Mouse (Mus musculus) limb, embryonic 13.5 days (tissue): ENCODE measurements at regions not wholly inside any gene's neighbourhood (a gene's known extent, or its start where the extent isn't known, plus 50 kb on each side); places are given as distances from the start of the nearest gene placed in this dataset.

Experiments
- ATAC-seq: fragments of 200-750 bp; cut with Nextera tagmentation; 2 replicates; pipeline ENCODE4 v1.8.0; 2017; ENCODE audit warnings: low read depth, moderate number of reproducible peaks, moderate TSS enrichment; ENCODE audit not compliant: low FRiP score
- H3K27ac ChIP-seq: fragments of 300-500 bp; sonication (generic); 2 replicates; pipeline ENCODE4 v1.5.1; 2015; ENCODE audit warnings: inconsistent platforms, mild to moderate bottlenecking, moderate library complexity
- H3K27me3 ChIP-seq: fragments of 300-500 bp; sonication (generic); 2 replicates; pipeline ENCODE4 v1.6.1; 2015; ENCODE audit warnings: mild to moderate bottlenecking, inconsistent platforms
- H3K36me3 ChIP-seq: fragments of 300-500 bp; sonication (generic); 2 replicates; pipeline ENCODE4 v1.6.1; 2015; ENCODE audit warnings: inconsistent platforms, mild to moderate bottlenecking, moderate library complexity
- H3K4me1 ChIP-seq: fragments of 300-500 bp; sonication (generic); 2 replicates; pipeline ENCODE4 v1.6.1; 2015; ENCODE audit warnings: inconsistent platforms
- H3K4me2 ChIP-seq: fragments of 300-500 bp; sonication (generic); replicated peaks from 2 replicates; pipeline ENCODE4 v1.6.1; 2015; ENCODE audit warnings: inconsistent platforms, mild to moderate bottlenecking, moderate library complexity
- H3K4me3 ChIP-seq: fragments of 300-500 bp; sonication (generic); 2 replicates; pipeline ENCODE4 v1.5.1; 2015; ENCODE audit warnings: moderate library complexity, mild to moderate bottlenecking, inconsistent platforms
- H3K9ac ChIP-seq: fragments of 300-500 bp; sonication (generic); 2 replicates; pipeline ENCODE4 v1.6.1; 2015; ENCODE audit warnings: mild to moderate bottlenecking, inconsistent platforms
- H3K9me3 ChIP-seq: fragments of 300-500 bp; sonication (generic); 2 replicates; pipeline ENCODE4 v1.6.1; 2016; ENCODE audit warnings: inconsistent platforms
- WGBS: fragments of 180-500 bp; shearing (Covaris S2); methylation state at CpG from one replicate; pipeline ENCODE4 v1.1.7; 2015; 5-methylcytosine and 5-hydroxymethylcytosine counted together

DNA sequence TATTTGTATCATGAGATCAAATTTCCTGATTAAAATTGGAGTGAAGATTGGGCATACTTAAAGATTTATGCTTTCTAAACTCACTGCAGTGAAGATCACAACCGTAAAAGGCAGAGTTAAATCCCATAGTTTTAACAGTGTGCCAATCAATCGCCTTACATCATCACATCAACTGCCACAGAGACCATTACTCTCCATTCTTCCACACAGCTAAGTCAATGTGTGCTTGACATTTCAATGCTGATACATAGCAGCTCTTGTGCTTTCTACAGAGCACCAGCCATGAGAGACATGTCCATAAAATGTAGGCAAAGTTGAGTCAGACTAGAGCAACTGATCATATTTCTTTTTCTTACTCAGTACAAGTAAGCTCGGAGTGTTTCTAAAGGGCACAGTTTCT is 530.9 kb upstream of the Gje1 start:
- WGBS, result 71% methylated on average over 3 of the region's 3 CpGs
- Histone ChIP-seq H3K4me3 (no peak overlapping the region), H3K9me3 (no peaks in the 10 kb centered on the region), H3K27ac (no peak overlapping the region), H3K9ac (no peak overlapping the region), H3K36me3 (no peaks in the 10 kb centered on the region), H3K27me3 (no peaks in the 10 kb centered on the region), H3K4me1 (no peaks in the 10 kb centered on the region), H3K4me2 (no peak overlapping the region)
- ATAC-seq, result no peak

DNA sequence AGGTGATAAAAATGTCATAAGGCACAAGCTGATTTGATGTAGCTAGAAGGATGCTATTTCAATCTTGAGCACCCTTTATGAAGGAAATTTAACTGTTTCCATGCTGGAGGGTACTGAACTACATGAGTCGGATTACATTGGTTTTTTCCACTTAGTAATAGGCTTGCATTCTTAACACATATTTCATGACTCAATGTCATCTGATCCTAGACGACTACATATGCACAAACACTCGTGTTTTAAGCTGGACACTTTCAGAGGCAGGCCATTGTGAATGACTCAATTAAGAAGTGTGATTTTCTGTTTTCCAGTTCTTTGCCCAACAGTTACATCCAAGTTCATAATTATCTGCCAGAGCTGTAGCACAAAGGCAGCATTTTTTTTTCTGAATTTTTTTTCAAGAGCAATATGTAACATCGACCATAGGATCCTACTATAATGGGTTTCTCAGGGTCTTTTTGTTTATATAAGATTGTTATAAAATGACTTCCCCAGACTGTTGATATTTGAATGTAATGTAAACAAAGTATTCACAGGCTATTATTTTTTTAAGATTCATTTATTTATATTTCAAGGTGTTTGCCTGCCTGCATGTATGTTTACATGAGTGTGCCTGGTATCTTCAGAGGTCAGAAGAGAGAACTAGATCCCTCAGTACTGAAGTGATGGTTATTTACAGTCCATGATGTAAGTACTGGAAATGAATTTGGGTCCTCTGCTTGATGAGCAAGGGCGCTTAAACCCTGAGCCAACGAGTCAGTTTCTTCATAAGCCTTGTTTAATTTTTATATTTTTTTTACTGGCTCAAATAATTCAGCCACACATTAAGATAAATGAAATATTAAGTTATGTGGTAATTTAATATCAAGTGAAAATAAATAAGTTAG is 526.6 kb upstream of the Gje1 start:
- Histone ChIP-seq H3K4me3 (no peak overlapping the region), H3K9me3 (no peaks in the 10 kb centered on the region), H3K36me3 (no peaks in the 10 kb centered on the region), H3K9ac (no peak overlapping the region), H3K4me1 (no peaks in the 10 kb centered on the region), H3K4me2 (no peak overlapping the region), H3K27me3 (no peaks in the 10 kb centered on the region), H3K27ac (no peak overlapping the region)
- no peak for ATAC-seq
- 56% methylated on average over 6 of the region's 6 CpGs for WGBS

DNA sequence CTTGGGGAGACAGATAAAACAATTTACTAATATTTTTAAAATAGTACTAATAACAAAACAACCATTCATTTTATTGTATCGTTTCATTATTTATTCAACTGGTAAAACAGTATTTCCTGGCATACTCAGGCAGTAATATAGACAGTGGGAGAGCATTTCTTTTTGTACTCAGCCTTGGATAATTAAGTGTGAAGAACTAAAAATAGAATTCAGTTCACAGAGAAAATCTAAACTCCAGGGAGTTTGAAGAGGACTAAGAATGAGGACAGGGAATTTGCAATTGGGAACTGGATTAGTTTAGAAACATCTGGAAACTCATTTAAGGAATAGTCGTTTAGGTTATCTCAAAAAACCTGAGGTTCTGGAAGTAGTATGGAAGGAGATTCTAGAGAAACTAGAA is 525.4 kb upstream of the Gje1 start:
- 54% methylated on average over 2 of the region's 2 CpGs for WGBS

DNA sequence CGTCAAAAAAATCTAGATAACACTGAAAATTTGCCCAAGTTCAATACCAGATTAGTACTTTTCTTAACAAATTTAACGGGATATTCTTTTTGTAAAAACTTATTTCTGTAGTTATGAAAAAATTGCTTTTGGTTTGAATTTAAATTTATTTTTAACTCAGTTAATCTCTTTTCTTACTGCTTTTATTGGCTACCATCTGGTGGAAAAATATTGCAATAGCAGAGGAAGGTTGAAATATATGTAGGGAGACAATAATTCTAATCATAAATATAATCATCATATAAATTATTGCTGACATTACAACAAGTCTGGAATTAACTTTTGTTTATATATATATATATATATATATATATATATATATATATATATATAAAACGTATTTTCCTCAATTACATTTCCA is 500.9 kb upstream of the Gje1 start:
- H3K4me1 ChIP-seq, result no peaks in the 10 kb centered on the region
- no peak overlapping the region for H3K4me3 ChIP-seq
- WGBS, result 86% methylated on average over 3 of the region's 3 CpGs
- H3K4me2 ChIP-seq, result no peak overlapping the region
- H3K9me3 ChIP-seq, result no peaks in the 10 kb centered on the region
- H3K36me3 ChIP-seq, result no peaks in the 10 kb centered on the region
- H3K27ac ChIP-seq, result no peak overlapping the region
- no peak overlapping the region for H3K9ac ChIP-seq
- no peak for ATAC-seq
- H3K27me3 ChIP-seq, result no peaks in the 10 kb centered on the region

More for the DNA sequence above, 525.4 kb upstream of the Gje1 start:
- Histone ChIP-seq H3K4me1 (no peaks in the 10 kb centered on the region), H3K27me3 (no peaks in the 10 kb centered on the region), H3K27ac (no peak overlapping the region), H3K9ac (no peak overlapping the region), H3K36me3 (no peaks in the 10 kb centered on the region), H3K4me3 (no peak overlapping the region), H3K9me3 (no peaks in the 10 kb centered on the region), H3K4me2 (no peak overlapping the region)
- no peak for ATAC-seq

DNA sequence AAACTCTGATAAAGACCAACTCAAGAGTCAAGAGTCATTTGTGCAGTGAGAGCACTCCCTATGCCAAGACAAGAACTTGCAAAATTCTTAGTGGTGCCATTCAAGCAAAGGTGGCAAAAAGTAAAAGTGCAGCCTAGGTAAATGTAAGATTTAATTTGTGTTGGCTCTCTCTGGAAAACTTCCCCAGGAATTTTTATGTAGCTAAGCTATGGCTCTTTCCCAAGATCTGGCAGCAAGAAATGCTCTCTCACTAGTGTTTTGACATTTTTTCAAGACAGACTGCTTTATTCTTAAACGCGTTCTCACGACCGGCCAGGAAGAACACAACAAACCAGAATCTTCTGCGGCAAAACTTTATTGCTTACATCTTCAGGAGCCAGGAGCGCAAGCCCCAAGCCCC is 461.6 kb upstream of the Gje1 start:
- 94% methylated on average over 6 of the region's 6 CpGs for WGBS

DNA sequence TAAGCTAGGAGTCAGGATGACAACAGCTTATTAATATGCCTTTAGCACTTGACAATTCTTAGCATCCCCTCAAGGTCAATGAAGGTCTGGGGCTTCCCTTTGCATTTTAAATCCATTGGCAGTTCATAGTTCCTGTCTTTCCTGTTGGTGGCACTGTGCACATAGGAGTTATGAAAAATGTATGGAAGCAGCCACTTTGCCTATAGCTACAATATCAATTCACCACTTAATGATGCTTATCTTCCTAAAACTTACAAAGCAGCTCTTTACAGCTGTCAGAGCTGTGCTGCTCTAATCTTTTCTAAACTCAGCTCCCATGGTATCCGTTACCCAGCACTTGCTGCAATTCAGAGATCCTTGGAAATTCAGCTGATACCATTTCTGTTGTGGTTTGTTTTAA is 456.4 kb upstream of the Gje1 start:
- Histone ChIP-seq H3K9ac (no peak overlapping the region), H3K36me3 (no peaks in the 10 kb centered on the region), H3K4me1 (no peaks in the 10 kb centered on the region), H3K27me3 (no peaks in the 10 kb centered on the region), H3K9me3 (no peaks in the 10 kb centered on the region), H3K4me3 (no peak overlapping the region), H3K27ac (no peak overlapping the region), H3K4me2 (no peak overlapping the region)
- no peak for ATAC-seq
- WGBS, result 62% methylated on average over 1 of the region's 1 CpGs

More for the DNA sequence above, 461.6 kb upstream of the Gje1 start:
- no peak for ATAC-seq
- H3K27ac ChIP-seq, result no peak overlapping the region
- no peaks in the 10 kb centered on the region for H3K27me3 ChIP-seq
- no peaks in the 10 kb centered on the region for H3K4me1 ChIP-seq
- H3K36me3 ChIP-seq, result no peaks in the 10 kb centered on the region
- no peak overlapping the region for H3K4me3 ChIP-seq
- H3K4me2 ChIP-seq, result no peak overlapping the region
- H3K9me3 ChIP-seq, result no peaks in the 10 kb centered on the region
- no peak overlapping the region for H3K9ac ChIP-seq

DNA sequence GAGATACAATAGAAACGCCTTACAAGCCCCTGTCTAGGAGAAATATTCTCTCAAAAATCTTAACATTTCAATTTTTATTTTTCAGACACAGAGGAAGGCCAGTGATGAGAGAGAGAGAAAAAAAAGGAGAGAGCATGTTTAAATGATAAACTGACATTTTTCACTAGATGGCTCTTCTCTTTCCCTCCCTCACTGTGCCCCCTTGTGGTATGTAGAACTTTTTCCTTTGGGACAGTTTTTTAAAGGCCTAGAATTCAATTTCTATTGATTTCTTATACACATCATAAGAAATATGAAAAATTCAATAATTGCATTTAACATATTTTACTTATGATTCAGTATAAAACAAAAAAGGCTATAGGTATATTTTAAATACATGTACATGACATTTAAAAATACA is 454.5 kb upstream of the Gje1 start:
- WGBS, result 61% methylated on average over 1 of the region's 1 CpGs
- H3K27ac ChIP-seq, result no peak overlapping the region

DNA sequence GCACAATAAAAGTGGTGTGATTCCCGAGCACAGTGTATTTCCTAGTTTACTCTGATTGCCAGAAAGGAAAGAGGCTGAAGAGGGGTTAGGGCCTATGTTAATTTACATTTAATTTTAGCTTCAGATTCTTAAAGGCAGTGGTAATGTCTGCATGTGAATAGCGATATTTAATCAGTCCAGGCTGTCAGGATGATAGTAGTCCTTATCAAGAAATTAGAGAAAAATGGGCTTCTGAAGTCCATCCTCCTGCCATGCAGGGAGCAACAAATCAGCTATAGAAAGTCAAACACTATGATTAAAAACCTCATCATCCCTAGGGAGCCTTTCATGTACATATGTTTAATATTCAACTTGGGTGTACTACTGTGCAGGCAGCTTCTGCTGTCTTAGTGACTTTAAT is 422.7 kb upstream of the Gje1 start:
- Histone ChIP-seq H3K4me2 (no peak overlapping the region), H3K4me1 (no peaks in the 10 kb centered on the region), H3K4me3 (no peak overlapping the region), H3K27me3 (no peaks in the 10 kb centered on the region), H3K36me3 (no peaks in the 10 kb centered on the region), H3K9me3 (no peaks in the 10 kb centered on the region), H3K27ac (no peak overlapping the region), H3K9ac (no peak overlapping the region)
- ATAC-seq, result no peak
- 75% methylated on average over 2 of the region's 2 CpGs for whole genome bisulfite sequencing

More for the DNA sequence above, 454.5 kb upstream of the Gje1 start:
- H3K36me3 ChIP-seq, result no peaks in the 10 kb centered on the region
- H3K9me3 ChIP-seq, result no peaks in the 10 kb centered on the region
- H3K9ac ChIP-seq, result no peak overlapping the region
- H3K4me1 ChIP-seq, result no peaks in the 10 kb centered on the region
- no peaks in the 10 kb centered on the region for H3K27me3 ChIP-seq
- no peak overlapping the region for H3K4me2 ChIP-seq
- H3K4me3 ChIP-seq, result no peak overlapping the region
- no peak for ATAC-seq
